ENCODE assay signal across 26 mouse cellular contexts in the genomic region with DNA sequence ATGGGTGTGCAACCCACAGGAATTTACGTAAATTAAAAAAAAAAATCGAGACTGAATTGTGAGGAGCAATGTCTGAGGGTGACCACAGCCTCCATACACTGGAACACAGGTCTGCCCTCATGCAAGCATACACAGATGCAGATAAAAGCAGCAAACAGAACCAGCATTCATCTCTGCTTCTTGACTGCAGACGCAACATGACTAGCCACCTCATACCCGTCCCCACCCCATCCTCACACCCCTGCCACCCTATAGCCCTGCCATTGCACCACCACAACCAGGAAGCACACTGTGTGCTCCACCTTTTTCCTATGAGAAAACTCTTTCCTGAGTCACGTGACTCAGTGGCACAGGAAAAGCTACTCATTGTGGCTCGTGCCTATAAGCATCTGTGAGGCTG.
A peak's percentile ranks its signal among the peaks of the same experiment; 100 is the strongest.
DNase-seq lines count a peak whose midpoint lies in the region; ATAC-seq and TF ChIP-seq lines count a peak whose summit lies in the region.
"Had no signal": no experiment of that assay in that cellular context is flagged by ENCODE, and none has a peak within 500 bp of the region (broad histone marks: within the 10 kb centered on the region; RNA-seq: fewer than 3 reads in every experiment).

No protein-coding gene starts in this region.

- no peak for TF ChIP-seq CTCF in intestine, postnatal 0 days (IDR thresholded peaks at IDR 0.05; ENCODE audit: low read depth)
- TF ChIP-seq CTCF in lung, postnatal 0 days (IDR thresholded peaks at IDR 0.05): no peak
- no peak for TF ChIP-seq CTCF in MEL (IDR thresholded peaks at IDR 0.05 in 2 of 3, conservative IDR thresholded peaks at IDR 0.05 in 1 of 3; ENCODE audit: control insufficient read depth in 1 of 3, insufficient read depth in 1 of 3, low read depth in 2 of 3, low read length in 3 of 3, poor library complexity in 1 of 3, severe bottlenecking in 1 of 3)
- TF ChIP-seq CTCF in stomach, postnatal 0 days (IDR thresholded peaks at IDR 0.05; ENCODE audit: low read depth): no peak

- no peaks in the 10 kb centered on the region for H3K79me2 ChIP-seq in MEL (ENCODE audit: control insufficient read depth, insufficient read depth, low read length, poor library complexity)

- no peaks in the 10 kb centered on the region for H3K4me1 ChIP-seq in intestine, embryonic 14.5 days (replicated peaks; ENCODE audit: control insufficient read depth, insufficient read depth, low read length)
- H3K4me1 ChIP-seq in intestine, postnatal 0 days (replicated peaks; ENCODE audit: control insufficient read depth, insufficient read depth, low read length): no peaks in the 10 kb centered on the region
- H3K4me1 ChIP-seq in lung, postnatal 0 days (ENCODE audit: insufficient read depth, low read depth, low read length): no peaks in the 10 kb centered on the region
- H3K4me1 ChIP-seq in MEL (ENCODE audit: control insufficient read depth in 1 of 2, insufficient read depth in 2 of 2, low read length in 2 of 2): no peaks in the 10 kb centered on the region
- H3K4me1 ChIP-seq in stomach, postnatal 0 days (replicated peaks; ENCODE audit: control insufficient read depth, insufficient read depth): no peaks in the 10 kb centered on the region
- H3K4me1 ChIP-seq: embryonic facial prominence, embryonic 13.5 days; forebrain, embryonic 12.5 days; forebrain, embryonic 15.5 days; hindbrain, embryonic 12.5 days; hindbrain, embryonic 15.5 days had no signal

- ATAC-seq in intestine, embryonic 14.5 days (replicated peaks; ENCODE audit: low FRiP score, low TSS enrichment, low read depth): no peak
- no peak for ATAC-seq in intestine, postnatal 0 days
- ATAC-seq in lung, postnatal 0 days: peak; percentile 61
- ATAC-seq in stomach, postnatal 0 days (ENCODE audit: low FRiP score, low TSS enrichment): no peak
- ATAC-seq: forebrain, embryonic 15.5 days; intestine, embryonic 16.5 days had no signal

- peak; percentile 16 for DNase-seq in intestine, embryonic 14.5 days (ENCODE audit: low spot score)
- peak; percentile 13 for DNase-seq in lung, postnatal 0 days (ENCODE audit: low spot score)
- no peak for DNase-seq in lung, postnatal 25 days (ENCODE audit: low spot score)
- no peak for DNase-seq in MEL (ENCODE audit: low read depth, low spot score)
- DNase-seq in stomach, postnatal 0 days (ENCODE audit: low spot score): peak; percentile 10
- DNase-seq in cerebellum, adult 11-12 months: no peak
- DNase-seq: adrenal gland, adult 2 months; adrenal gland, postnatal 14 days; cerebellum, adult 11 months; cerebellum, adult 8-10 months; cerebellum, postnatal 10 days; cerebellum, postnatal 36 days; embryo, embryonic 11 days; gastrocnemius, postnatal 10 days; gastrocnemius, postnatal 36 days had no signal

- no peak overlapping the region for H3K27ac ChIP-seq in intestine, embryonic 14.5 days (ENCODE audit: low read depth)
- no peak overlapping the region for H3K27ac ChIP-seq in intestine, postnatal 0 days (ENCODE audit: low read depth, low read length)
- H3K27ac ChIP-seq in lung, postnatal 0 days (ENCODE audit: low read length): peak overlapping the region; percentile 43; the same call in 1 of the 2 replicates
- no peak overlapping the region for H3K27ac ChIP-seq in MEL (ENCODE audit: control insufficient read depth, low read depth, low read length)
- H3K27ac ChIP-seq in stomach, postnatal 0 days (replicated peaks): no peak overlapping the region
- H3K27ac ChIP-seq: embryonic facial prominence, embryonic 10.5 days; embryonic facial prominence, embryonic 13.5 days; forebrain, embryonic 12.5 days; forebrain, embryonic 15.5 days; hindbrain, embryonic 12.5 days; hindbrain, embryonic 15.5 days had no signal

- no peaks in the 10 kb centered on the region for H3K36me3 ChIP-seq in intestine, embryonic 14.5 days (ENCODE audit: control insufficient read depth, insufficient read depth, low read length)
- H3K36me3 ChIP-seq in intestine, postnatal 0 days (ENCODE audit: control insufficient read depth, insufficient read depth): no peaks in the 10 kb centered on the region
- H3K36me3 ChIP-seq in lung, postnatal 0 days (ENCODE audit: insufficient read depth, low read length): no peaks in the 10 kb centered on the region
- no peaks in the 10 kb centered on the region for H3K36me3 ChIP-seq in MEL (ENCODE audit: control insufficient read depth in 1 of 2, insufficient read depth in 2 of 2, low read length in 2 of 2)
- no peaks in the 10 kb centered on the region for H3K36me3 ChIP-seq in stomach, postnatal 0 days (ENCODE audit: control insufficient read depth, insufficient read depth, low read length)
- H3K36me3 ChIP-seq: embryonic facial prominence, embryonic 10.5 days; embryonic facial prominence, embryonic 13.5 days; forebrain, embryonic 12.5 days; forebrain, embryonic 15.5 days; G1E; hindbrain, embryonic 12.5 days; hindbrain, embryonic 15.5 days had no signal

- 77% methylated on average over 6 of the region's 6 CpGs for WGBS in intestine, embryonic 14.5 days
- WGBS in intestine, postnatal 0 days: 71% methylated on average over 6 of the region's 6 CpGs
- WGBS in lung, postnatal 0 days: 68% methylated on average over 6 of the region's 6 CpGs
- 68% methylated on average over 6 of the region's 6 CpGs for WGBS in stomach, postnatal 0 days

- no peak for TF ChIP-seq POLR2A in MEL (IDR thresholded peaks at IDR 0.05; ENCODE audit: control insufficient read depth in 1 of 2, insufficient read depth in 1 of 2, low read depth in 1 of 2, low read length in 2 of 2, poor library complexity in 1 of 2)

- TF ChIP-seq RAD21 in MEL (IDR thresholded peaks at IDR 0.05; ENCODE audit: low read depth, low read length): no peak

- TF ChIP-seq EP300 in lung, postnatal 0 days (IDR thresholded peaks at IDR 0.05): peak; percentile 62
- TF ChIP-seq EP300 in MEL (IDR thresholded peaks at IDR 0.05; ENCODE audit: low read depth in 1 of 2, low read length in 2 of 2): no peak
- TF ChIP-seq EP300 in stomach, postnatal 0 days (optimal IDR thresholded peaks at IDR 0.05): no peak

- H3K27me3 ChIP-seq in intestine, embryonic 14.5 days (replicated peaks; ENCODE audit: control insufficient read depth, insufficient read depth, low read length): no peaks in the 10 kb centered on the region
- H3K27me3 ChIP-seq in intestine, postnatal 0 days (replicated peaks; ENCODE audit: control insufficient read depth, insufficient read depth, low read length): no peaks in the 10 kb centered on the region
- no peaks in the 10 kb centered on the region for H3K27me3 ChIP-seq in lung, postnatal 0 days (replicated peaks; ENCODE audit: insufficient read depth, low read length)
- no peaks in the 10 kb centered on the region; a peak in 1 of 4 replicates for H3K27me3 ChIP-seq in MEL (ENCODE audit: control insufficient read depth in 1 of 2, insufficient read depth in 2 of 2, low read length in 2 of 2)
- H3K27me3 ChIP-seq in stomach, postnatal 0 days (ENCODE audit: control insufficient read depth, insufficient read depth, low read length): no peaks in the 10 kb centered on the region
- H3K27me3 ChIP-seq: CH12.LX; embryonic facial prominence, embryonic 13.5 days; forebrain, embryonic 12.5 days; forebrain, embryonic 15.5 days; hindbrain, embryonic 12.5 days; hindbrain, embryonic 15.5 days had no signal

- no peak overlapping the region for H3K4me2 ChIP-seq in intestine, embryonic 14.5 days (ENCODE audit: low read length)
- H3K4me2 ChIP-seq in intestine, postnatal 0 days (replicated peaks; ENCODE audit: low read depth): no peak overlapping the region
- H3K4me2 ChIP-seq in lung, postnatal 0 days (replicated peaks; ENCODE audit: low read depth, low read length): no peak overlapping the region
- H3K4me2 ChIP-seq in stomach, postnatal 0 days (replicated peaks; ENCODE audit: low read depth): no peak overlapping the region
- H3K4me2 ChIP-seq: embryonic facial prominence, embryonic 13.5 days; forebrain, embryonic 12.5 days; forebrain, embryonic 15.5 days; hindbrain, embryonic 12.5 days; hindbrain, embryonic 15.5 days had no signal

- H3K9ac ChIP-seq in intestine, embryonic 14.5 days (ENCODE audit: low read length): no peak overlapping the region
- no peak overlapping the region for H3K9ac ChIP-seq in intestine, postnatal 0 days (ENCODE audit: low read depth, low read length)
- H3K9ac ChIP-seq in lung, postnatal 0 days (replicated peaks; ENCODE audit: low read depth): no peak overlapping the region
- H3K9ac ChIP-seq in MEL (ENCODE audit: control insufficient read depth, low read depth, low read length, poor library complexity, severe bottlenecking): no peak overlapping the region
- H3K9ac ChIP-seq in stomach, postnatal 0 days (ENCODE audit: low read length): no peak overlapping the region
- H3K9ac ChIP-seq: embryonic facial prominence, embryonic 13.5 days; forebrain, embryonic 12.5 days; forebrain, embryonic 15.5 days; hindbrain, embryonic 12.5 days; hindbrain, embryonic 15.5 days had no signal

- H3K9me3 ChIP-seq in intestine, embryonic 14.5 days (ENCODE audit: control insufficient read depth, low read length): no peaks in the 10 kb centered on the region
- H3K9me3 ChIP-seq in intestine, postnatal 0 days (ENCODE audit: control insufficient read depth): no peaks in the 10 kb centered on the region
- no peaks in the 10 kb centered on the region for H3K9me3 ChIP-seq in lung, postnatal 0 days (ENCODE audit: low read length)
- H3K9me3 ChIP-seq in MEL (replicated peaks; ENCODE audit: insufficient read depth, low read length): no peaks in the 10 kb centered on the region
- H3K9me3 ChIP-seq in stomach, postnatal 0 days (ENCODE audit: control insufficient read depth, low read length): no peaks in the 10 kb centered on the region
- H3K9me3 ChIP-seq: embryonic facial prominence, embryonic 10.5 days; embryonic facial prominence, embryonic 13.5 days; forebrain, embryonic 12.5 days; forebrain, embryonic 15.5 days; G1E; hindbrain, embryonic 12.5 days; hindbrain, embryonic 15.5 days had no signal

- H3K4me3 ChIP-seq in intestine, embryonic 14.5 days (ENCODE audit: low read depth, low read length): no peak overlapping the region
- no peak overlapping the region for H3K4me3 ChIP-seq in intestine, postnatal 0 days (ENCODE audit: low read depth, low read length)
- H3K4me3 ChIP-seq in lung, postnatal 0 days (ENCODE audit: low read depth, low read length): no peak overlapping the region
- no peak overlapping the region for H3K4me3 ChIP-seq in MEL (ENCODE audit: control insufficient read depth in 1 of 2, insufficient read depth in 1 of 2, low read depth in 2 of 2, low read length in 2 of 2)
- no peak overlapping the region for H3K4me3 ChIP-seq in stomach, postnatal 0 days (ENCODE audit: low read depth, low read length)
- H3K4me3 ChIP-seq: embryonic facial prominence, embryonic 10.5 days; embryonic facial prominence, embryonic 13.5 days; erythroblast, embryonic 14.5 days; forebrain, embryonic 12.5 days; forebrain, embryonic 15.5 days; hindbrain, embryonic 12.5 days; hindbrain, embryonic 15.5 days had no signal

TF ChIP-seq in MEL, 35 proteins besides CTCF, POLR2A, EP300 and RAD21:
- TF ChIP-seq CHD2 (IDR thresholded peaks at IDR 0.05; ENCODE audit: low read length): no peak
- TF ChIP-seq USF1 (IDR thresholded peaks at IDR 0.05; ENCODE audit: low read depth, low read length): peak; percentile 27; the same call in 1 of the 2 replicates

Comparison
In these comparisons a context has a peak if more than half of its experiments do, and no peak if none do; other contexts are left out.
1. DNase-seq: peak in intestine, embryonic 14.5 days (single experiment), lung, postnatal 0 days (single experiment) and stomach, postnatal 0 days (single experiment); none in lung, postnatal 25 days (single experiment), MEL (single experiment) and cerebellum, adult 11-12 months (single experiment).